Mouse (Mus musculus): Measurements from ENCODE around the gene Lrrc7. TPM values are rescaled to one million over a fixed set of nuclear protein-coding genes. Genes with fewer than 3 reads are reported as not detected.

Gene Lrrc7
- polyA plus RNA-seq, 1 experiment from 2014 or later: 0.41 TPM

DNA sequence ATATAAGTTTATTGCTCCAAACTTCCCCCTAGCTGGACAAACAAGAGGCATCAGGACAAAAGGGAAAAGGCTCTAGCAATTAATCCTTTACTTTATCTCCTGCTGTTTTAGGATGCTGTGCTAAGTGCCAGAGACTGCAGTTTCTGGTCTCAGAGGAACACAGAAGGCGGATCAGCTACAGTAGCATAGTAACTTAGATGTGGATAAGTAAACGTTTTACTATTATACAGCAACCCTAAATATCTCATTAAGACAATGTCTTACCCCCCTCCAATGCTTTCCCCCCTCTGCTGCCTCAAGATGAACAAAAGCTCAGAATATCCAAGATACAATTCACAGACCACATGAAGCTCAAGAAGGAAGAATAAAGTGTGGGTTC is 174.0 kb downstream of the Lrrc7 start:
- DNase-seq (ENCODE audit: low spot score): no peak
- Histone ChIP-seq H3K27me3 (ENCODE audit: control insufficient read depth, insufficient read depth, low read length) (no peaks in the 10 kb centered on the region), H3K9me3 (ENCODE audit: control insufficient read depth, low read length) (no peaks in the 10 kb centered on the region), H3K4me2 (replicated peaks; ENCODE audit: low read depth) (no peak overlapping the region), H3K36me3 (ENCODE audit: control insufficient read depth, insufficient read depth, low read length) (no peaks in the 10 kb centered on the region), H3K4me3 (ENCODE audit: low read depth, low read length) (no peak overlapping the region), H3K9ac (ENCODE audit: low read length) (no peak overlapping the region), H3K4me1 (replicated peaks; ENCODE audit: control insufficient read depth, insufficient read depth) (no peaks in the 10 kb centered on the region), H3K27ac (replicated peaks) (no peak overlapping the region)
- ATAC-seq (ENCODE audit: low FRiP score, low TSS enrichment): no peak
- 61% methylated on average over 2 of the region's 2 CpGs for WGBS
- TF ChIP-seq CTCF (IDR thresholded peaks at IDR 0.05; ENCODE audit: low read depth): no peak

DNA sequence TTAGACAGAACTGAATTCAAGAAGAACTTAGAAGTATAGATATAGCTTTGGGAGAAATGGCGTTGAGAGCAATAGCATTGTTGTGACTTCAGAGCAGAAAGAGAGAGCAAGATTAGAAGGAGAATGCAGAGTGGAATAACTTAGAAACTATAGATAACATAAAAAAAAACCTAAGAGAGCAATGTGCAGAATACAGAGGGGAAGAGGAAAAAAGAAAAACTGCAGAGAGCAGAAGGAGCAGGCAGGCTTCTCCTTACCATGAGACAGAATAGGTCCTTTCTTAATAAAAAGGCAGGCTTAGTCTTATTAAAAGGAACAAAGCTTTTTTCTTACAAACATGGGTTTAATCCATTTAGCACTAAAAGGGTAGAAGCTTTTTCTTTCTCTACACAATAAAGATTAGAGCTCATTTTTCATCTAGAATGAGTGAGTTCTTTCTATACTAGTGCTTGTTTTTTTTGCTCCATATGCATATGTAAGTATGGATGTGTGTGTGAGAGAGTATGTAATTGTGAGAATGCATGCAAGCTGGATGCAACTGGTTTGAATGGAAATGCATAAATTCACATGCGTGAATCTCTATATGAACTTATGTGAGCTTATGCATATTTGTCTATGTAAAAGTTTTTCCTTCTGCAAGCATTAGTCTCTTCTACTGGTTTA is 174.5 kb downstream of the Lrrc7 start:
- Histone ChIP-seq H3K36me3 (ENCODE audit: control insufficient read depth, insufficient read depth, low read length) (no peaks in the 10 kb centered on the region), H3K27me3 (ENCODE audit: control insufficient read depth, insufficient read depth, low read length) (no peaks in the 10 kb centered on the region), H3K9me3 (ENCODE audit: control insufficient read depth, low read length) (no peaks in the 10 kb centered on the region), H3K9ac (ENCODE audit: low read length) (no peak overlapping the region), H3K4me1 (replicated peaks; ENCODE audit: control insufficient read depth, insufficient read depth) (no peaks in the 10 kb centered on the region), H3K4me3 (ENCODE audit: low read depth, low read length) (no peak overlapping the region), H3K27ac (replicated peaks) (no peak overlapping the region), H3K4me2 (replicated peaks; ENCODE audit: low read depth) (no peak overlapping the region)
- DNase-seq (ENCODE audit: low spot score) (no peak), ATAC-seq (ENCODE audit: low FRiP score, low TSS enrichment) (no peak)
- TF ChIP-seq CTCF (IDR thresholded peaks at IDR 0.05; ENCODE audit: low read depth) (no peak), EP300 (optimal IDR thresholded peaks at IDR 0.05) (no peak)
- 61% methylated on average over 2 of the region's 2 CpGs for WGBS

DNA sequence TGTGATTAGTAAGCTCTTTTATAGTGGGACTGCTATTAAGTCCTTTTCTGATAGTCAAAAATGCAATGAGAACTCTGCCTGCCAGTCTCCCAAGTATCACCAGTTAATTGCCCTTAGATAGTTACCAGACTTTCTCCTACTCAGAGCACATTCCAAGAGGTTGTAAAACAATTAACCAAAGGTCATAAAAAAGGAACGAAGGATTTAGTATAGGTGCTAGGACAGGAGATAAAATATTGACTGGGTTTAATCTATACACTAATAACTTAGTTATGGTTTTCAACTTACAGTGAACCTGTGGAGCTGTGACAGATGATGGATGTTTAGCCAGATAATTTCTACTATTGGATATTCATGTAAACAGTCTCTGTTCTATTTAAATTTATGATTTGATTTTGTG is 175.2 kb downstream of the Lrrc7 start:
- Histone ChIP-seq H3K27ac (replicated peaks) (no peak overlapping the region), H3K4me1 (replicated peaks; ENCODE audit: control insufficient read depth, insufficient read depth) (no peaks in the 10 kb centered on the region), H3K9ac (ENCODE audit: low read length) (no peak overlapping the region), H3K4me2 (replicated peaks; ENCODE audit: low read depth) (no peak overlapping the region), H3K9me3 (ENCODE audit: control insufficient read depth, low read length) (no peaks in the 10 kb centered on the region), H3K27me3 (ENCODE audit: control insufficient read depth, insufficient read depth, low read length) (no peaks in the 10 kb centered on the region), H3K36me3 (ENCODE audit: control insufficient read depth, insufficient read depth, low read length) (no peaks in the 10 kb centered on the region), H3K4me3 (ENCODE audit: low read depth, low read length) (no peak overlapping the region)
- TF ChIP-seq CTCF (IDR thresholded peaks at IDR 0.05; ENCODE audit: low read depth): no peak
- no peak for TF ChIP-seq EP300 (optimal IDR thresholded peaks at IDR 0.05)
- WGBS: 6% methylated on average over 1 of the region's 1 CpGs
- ATAC-seq (ENCODE audit: low FRiP score, low TSS enrichment): no peak
- no peak for DNase-seq (ENCODE audit: low spot score)

DNA sequence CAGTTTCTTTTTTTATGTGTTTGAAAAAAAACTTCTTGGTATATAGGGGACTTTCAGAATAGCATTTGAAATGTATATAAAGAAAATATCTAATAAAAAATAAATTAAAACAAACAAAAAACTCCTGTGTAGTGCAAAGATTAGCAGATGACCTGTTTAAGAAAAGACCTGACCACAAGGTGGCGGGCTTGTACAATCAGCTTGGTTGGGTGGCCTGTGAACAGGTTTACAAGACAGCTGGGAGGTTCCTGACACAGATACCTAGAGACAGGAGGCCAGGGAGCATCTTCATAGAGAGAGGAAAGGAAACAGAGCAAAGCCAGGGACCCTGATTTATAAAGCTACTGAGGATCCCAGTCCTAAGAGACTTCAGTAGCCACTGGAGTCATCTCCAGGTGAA is 186.1 kb downstream of the Lrrc7 start:
- no peak for ATAC-seq (ENCODE audit: low FRiP score, low TSS enrichment)
- Histone ChIP-seq H3K36me3 (ENCODE audit: control insufficient read depth, insufficient read depth, low read length) (no peaks in the 10 kb centered on the region), H3K9ac (ENCODE audit: low read length) (no peak overlapping the region), H3K27me3 (ENCODE audit: control insufficient read depth, insufficient read depth, low read length) (no peaks in the 10 kb centered on the region), H3K4me3 (ENCODE audit: low read depth, low read length) (no peak overlapping the region), H3K4me1 (replicated peaks; ENCODE audit: control insufficient read depth, insufficient read depth) (no peaks in the 10 kb centered on the region), H3K9me3 (ENCODE audit: control insufficient read depth, low read length) (no peaks in the 10 kb centered on the region), H3K27ac (replicated peaks) (no peak overlapping the region), H3K4me2 (replicated peaks; ENCODE audit: low read depth) (no peak overlapping the region)
- peak; percentile 37 for DNase-seq (ENCODE audit: low spot score)
- TF ChIP-seq EP300 (optimal IDR thresholded peaks at IDR 0.05) (no peak), CTCF (IDR thresholded peaks at IDR 0.05; ENCODE audit: low read depth) (peak; percentile 69)
- 7% methylated on average over 1 of the region's 1 CpGs for WGBS

DNA sequence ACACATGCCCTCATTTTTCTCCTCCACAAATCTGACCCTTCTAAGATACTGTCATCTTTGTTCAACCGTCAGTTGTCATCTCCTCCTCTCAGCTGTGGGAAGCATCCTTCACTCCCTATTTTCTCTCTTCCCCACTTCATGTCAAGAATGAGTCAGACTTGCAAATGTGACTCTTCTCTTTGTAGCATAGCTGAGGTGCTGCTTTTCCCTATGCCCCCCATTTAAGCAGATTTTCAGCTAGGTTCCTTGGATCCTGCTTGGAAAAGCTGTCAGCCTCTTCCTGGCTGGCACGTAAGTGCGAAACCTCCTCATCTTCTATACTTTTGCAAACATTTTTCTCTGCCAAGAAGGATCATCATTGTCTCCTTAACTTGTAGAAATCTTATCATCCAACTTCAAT is 192.9 kb downstream of the Lrrc7 start:
- Histone ChIP-seq H3K9me3 (ENCODE audit: control insufficient read depth, low read length) (no peaks in the 10 kb centered on the region), H3K36me3 (ENCODE audit: control insufficient read depth, insufficient read depth, low read length) (no peaks in the 10 kb centered on the region), H3K27me3 (ENCODE audit: control insufficient read depth, insufficient read depth, low read length) (no peaks in the 10 kb centered on the region), H3K4me2 (replicated peaks; ENCODE audit: low read depth) (no peak overlapping the region), H3K4me3 (ENCODE audit: low read depth, low read length) (no peak overlapping the region), H3K27ac (replicated peaks) (no peak overlapping the region), H3K4me1 (replicated peaks; ENCODE audit: control insufficient read depth, insufficient read depth) (no peaks in the 10 kb centered on the region), H3K9ac (ENCODE audit: low read length) (no peak overlapping the region)
- WGBS: 82% methylated on average over 3 of the region's 3 CpGs
- DNase-seq (ENCODE audit: low spot score) (no peak), ATAC-seq (ENCODE audit: low FRiP score, low TSS enrichment) (no peak)
- no peak for TF ChIP-seq EP300 (optimal IDR thresholded peaks at IDR 0.05)
- TF ChIP-seq CTCF (IDR thresholded peaks at IDR 0.05; ENCODE audit: low read depth): no peak

DNA sequence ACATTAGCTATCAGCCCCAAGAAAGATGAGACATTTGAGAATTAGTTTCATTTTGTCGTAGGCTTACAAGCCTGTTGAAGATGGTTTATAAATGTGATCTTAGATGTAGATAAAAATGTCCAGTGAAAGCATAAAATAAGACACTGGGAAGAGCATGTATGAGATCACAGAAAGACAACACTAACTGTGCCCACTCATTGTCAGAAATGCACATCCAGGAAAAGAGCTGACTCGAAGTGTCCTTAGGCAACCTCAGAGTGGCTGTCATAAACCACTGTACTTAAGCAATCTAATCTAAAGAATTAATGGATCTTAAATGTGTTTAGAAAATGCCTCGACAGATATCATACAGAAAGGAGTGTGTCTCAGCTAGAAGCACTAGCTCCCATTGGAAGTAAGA is 196.2 kb downstream of the Lrrc7 start:
- Histone ChIP-seq H3K27ac (replicated peaks) (no peak overlapping the region), H3K4me3 (ENCODE audit: low read depth, low read length) (no peak overlapping the region), H3K4me2 (replicated peaks; ENCODE audit: low read depth) (no peak overlapping the region), H3K27me3 (ENCODE audit: control insufficient read depth, insufficient read depth, low read length) (no peaks in the 10 kb centered on the region), H3K4me1 (replicated peaks; ENCODE audit: control insufficient read depth, insufficient read depth) (no peaks in the 10 kb centered on the region), H3K36me3 (ENCODE audit: control insufficient read depth, insufficient read depth, low read length) (no peaks in the 10 kb centered on the region), H3K9me3 (ENCODE audit: control insufficient read depth, low read length) (no peaks in the 10 kb centered on the region), H3K9ac (ENCODE audit: low read length) (no peak overlapping the region)
- no peak for DNase-seq (ENCODE audit: low spot score)
- whole genome bisulfite sequencing: 69% methylated on average over 3 of the region's 3 CpGs
- ATAC-seq (ENCODE audit: low FRiP score, low TSS enrichment): no peak
- TF ChIP-seq EP300 (optimal IDR thresholded peaks at IDR 0.05) (no peak), CTCF (IDR thresholded peaks at IDR 0.05; ENCODE audit: low read depth) (no peak)
